Mouse (Mus musculus) lung, postnatal 0 days (tissue): ENCODE results near the gene Dnajb12.

ENCODE experiments used
- CTCF ChIP-seq: IDR thresholded peaks from 2 replicates; pipeline ENCODE4 v1.5.1; 2016; ENCODE audit warnings: antibody characterized with exemption, mild to moderate bottlenecking
- EP300 ChIP-seq: IDR thresholded peaks from 2 replicates; pipeline ENCODE4 v1.6.1; 2016; ENCODE audit warnings: antibody characterized with exemption, mild to moderate bottlenecking, control low read depth

GRCm38 (mm10) chr10:59915196-59915962 is 36.0 kb downstream of the Dnajb12 start:
- TF ChIP-seq CTCF (no peak), EP300 (no peak)
